8 mouse cellular contexts compared by ENCODE assay signal in the genomic region with DNA sequence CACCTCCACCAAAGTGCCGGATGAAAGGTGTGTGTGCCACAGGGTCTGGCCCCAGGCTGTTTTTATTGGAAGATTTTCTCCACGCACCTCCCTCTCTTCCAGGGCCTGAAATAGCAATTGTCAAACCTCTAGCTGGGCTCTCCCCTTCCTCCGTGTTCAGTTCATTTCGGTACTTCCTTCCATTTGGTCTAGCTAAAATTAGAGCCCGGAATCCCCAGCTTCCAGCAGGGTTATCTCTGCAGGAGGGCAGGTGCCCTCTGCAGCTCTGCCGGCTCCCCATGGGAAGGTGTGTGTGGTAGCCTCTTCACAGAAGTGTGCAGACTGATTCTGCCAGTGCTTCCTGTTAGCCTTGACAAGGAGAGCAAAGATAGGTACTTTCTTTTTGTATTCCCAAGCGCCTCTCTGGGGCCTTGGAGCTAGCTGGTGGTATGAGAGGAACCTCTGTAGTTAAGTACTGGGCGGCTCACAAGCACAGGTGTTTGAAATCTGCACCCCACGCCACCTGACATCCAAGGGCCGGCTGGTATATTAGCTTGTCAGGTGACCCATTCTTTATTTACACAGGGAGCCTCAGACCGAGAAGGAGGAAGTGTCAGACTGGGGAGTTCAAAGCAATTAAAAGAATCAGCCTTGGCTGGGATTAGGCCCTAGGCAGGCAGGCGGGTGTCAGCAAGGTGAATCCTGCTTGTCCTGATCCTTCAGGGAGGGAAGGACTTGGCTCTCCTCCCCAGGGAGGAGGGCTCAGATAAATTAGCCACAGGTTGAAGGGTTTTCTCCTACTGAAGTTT.
DNase-seq lines count a peak whose midpoint lies in the region; ATAC-seq and TF ChIP-seq lines count a peak whose summit lies in the region.

No protein-coding gene starts in this region.

- WGBS in intestine, embryonic 14.5 days = 40% methylated on average over 12 of the region's 12 CpGs

- no peak overlapping the region for H3K27ac ChIP-seq in cortical plate, adult 2 months (ENCODE audit: insufficient read depth, low read length)
- peak overlapping the region; percentile 77; the same call in 1 of the 2 replicates for H3K27ac ChIP-seq in intestine, embryonic 14.5 days (ENCODE audit: low read depth)

- TF ChIP-seq CTCF in cortical plate, adult 2 months (IDR thresholded peaks at IDR 0.05; ENCODE audit: extremely low read depth, insufficient read depth, low read length) = no peak

- peaks cover 5% of the 10 kb centered on the region for H3K4me1 ChIP-seq in cortical plate, adult 2 months (ENCODE audit: control insufficient read depth, insufficient read depth, low read length)
- H3K4me1 ChIP-seq in intestine, embryonic 14.5 days (replicated peaks; ENCODE audit: control insufficient read depth, insufficient read depth, low read length) = peaks cover 69% of the 10 kb centered on the region

- ATAC-seq in intestine, embryonic 14.5 days (replicated peaks; ENCODE audit: low FRiP score, low TSS enrichment, low read depth) = peak; percentile 21

- 0 out of 2 replicates have a peak, but pooled peaks cover 10% of the 10 kb centered on the region for H3K27me3 ChIP-seq in intestine, embryonic 14.5 days (replicated peaks; ENCODE audit: control insufficient read depth, insufficient read depth, low read length)

- DNase-seq in lung, adult 18-20 months = peak; percentile 60 to 63
- DNase-seq in lung, postnatal 14 days = no peak
- no peak for DNase-seq in intestine, embryonic 14.5 days (ENCODE audit: low spot score)
- peak; percentile 57 for DNase-seq in lung, postnatal 25 days (ENCODE audit: low spot score)
- no peak for DNase-seq in layer of hippocampus, adult 11-12 months (ENCODE audit: low spot score)
- no peak for DNase-seq in right cerebral cortex, postnatal 25 days
- DNase-seq in adrenal gland, postnatal 10 days = no peak

- no peaks in the 10 kb centered on the region for H3K36me3 ChIP-seq in intestine, embryonic 14.5 days (ENCODE audit: control insufficient read depth, insufficient read depth, low read length)

- peak overlapping the region; percentile 49 for H3K4me3 ChIP-seq in cortical plate, adult 2 months (ENCODE audit: insufficient read depth, low read length)
- peak overlapping the region; percentile 68 for H3K4me3 ChIP-seq in intestine, embryonic 14.5 days (ENCODE audit: low read depth, low read length)

- H3K9me3 ChIP-seq in intestine, embryonic 14.5 days (ENCODE audit: control insufficient read depth, low read length) = no peaks in the 10 kb centered on the region

- peak overlapping the region; percentile 99 for H3K4me2 ChIP-seq in intestine, embryonic 14.5 days (ENCODE audit: low read length)

- peak overlapping the region; percentile 76 for H3K9ac ChIP-seq in intestine, embryonic 14.5 days (ENCODE audit: low read length)

- no peak for TF ChIP-seq POLR2A in cortical plate, adult 2 months (IDR thresholded peaks at IDR 0.05; ENCODE audit: extremely low read depth, insufficient read depth, low read length)

Comparison
In these comparisons a context has a peak if more than half of its experiments do, and no peak if none do; other contexts are left out.
1. DNase-seq: peak in lung, adult 18-20 months (2 of 2) and lung, postnatal 25 days (single experiment); none in lung, postnatal 14 days (single experiment), intestine, embryonic 14.5 days (single experiment), layer of hippocampus, adult 11-12 months (single experiment), right cerebral cortex, postnatal 25 days (single experiment) and adrenal gland, postnatal 10 days (single experiment).